Mouse (Mus musculus) layer of hippocampus, adult 9-11 months (tissue): ENCODE data around the gene Gm45021.
"Not testable (repeated sequence)": the region's sequence is repeated elsewhere in the genome, so short reads cannot be mapped to it uniquely, and the experiment has no call there.

Experiments used
- DNase-seq: peaks from one replicate; pipeline ENCODE4 v3.0.0; 2022

Gm45021 gene

DNA sequence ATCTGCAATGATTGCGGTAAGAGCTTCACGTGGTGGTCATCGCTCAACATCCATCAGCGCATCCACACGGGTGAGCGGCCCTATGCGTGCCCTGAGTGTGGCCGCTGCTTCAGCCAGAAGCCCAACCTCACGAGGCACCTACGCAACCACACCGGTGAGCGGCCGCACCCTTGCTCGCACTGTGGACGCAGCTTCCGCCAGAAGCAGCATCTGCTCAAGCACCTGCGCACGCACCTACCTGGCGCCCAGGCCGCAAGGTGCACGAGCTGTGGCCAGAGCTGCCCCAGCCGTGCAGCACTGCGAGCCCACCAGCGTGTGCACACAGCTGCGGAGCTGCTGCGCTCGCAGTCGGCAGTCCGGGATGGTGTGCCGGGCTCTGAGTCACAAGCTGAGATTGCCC, 30.6 kb downstream of the Gm45021 start:
- no peak for DNase-seq

- not testable (repeated sequence) for DNase-seq
Measured at GRCm38 (mm10) chr6:48622186-48622843, 32.9 kb downstream of the Gm45021 start.

GRCm38 (mm10) chr6:48623460-48623859, 34.0 kb downstream of the Gm45021 start:
- no peak for DNase-seq

DNA sequence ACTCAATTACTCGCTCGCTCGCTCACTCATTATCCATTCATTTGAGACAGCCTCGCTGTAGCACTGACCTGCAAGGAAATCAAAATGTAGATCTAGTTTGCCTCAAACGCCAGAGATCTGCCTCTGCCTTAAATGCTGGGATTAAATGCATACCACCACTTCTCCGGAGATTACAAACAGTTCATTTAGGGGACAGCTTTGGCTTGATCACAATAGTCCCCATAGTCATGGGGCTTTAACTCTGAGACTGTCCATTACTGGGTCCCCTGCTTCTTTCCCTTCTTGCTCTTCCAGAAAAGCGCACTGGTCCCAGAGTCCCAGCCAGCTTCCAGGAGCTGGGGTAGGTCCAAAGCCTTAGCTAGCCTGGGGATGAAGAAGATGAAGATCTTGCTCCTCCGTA, 37.1 kb downstream of the Gm45021 start, which contains the start of gene AI854703:
Gene AI854703 (plus strand): TSS at position 301 of the 400 bp plus-strand sequence.
- DNase-seq: no peak

DNA sequence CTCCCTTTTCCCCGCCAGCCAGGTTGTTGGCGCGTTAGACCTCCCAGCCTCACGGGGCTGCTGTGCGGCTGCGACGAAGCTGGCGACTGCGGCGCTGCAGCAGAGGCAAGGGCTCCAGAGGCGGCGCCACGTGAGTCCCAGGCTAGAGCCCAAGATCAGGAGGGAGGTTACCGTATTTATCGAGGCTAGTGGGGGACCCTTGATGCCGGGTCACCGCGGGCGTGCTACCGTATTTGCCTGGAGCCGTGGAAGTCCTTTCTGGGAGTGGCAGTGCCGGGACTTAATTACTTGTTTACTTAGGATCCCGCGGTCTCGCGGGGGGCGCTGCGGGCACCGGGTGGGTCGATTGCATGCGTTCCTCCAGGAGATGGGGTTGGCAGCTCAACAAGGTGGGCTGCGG, 37.6 kb downstream of the Gm45021 start:
- DNase-seq: peak; percentile 44

DNA sequence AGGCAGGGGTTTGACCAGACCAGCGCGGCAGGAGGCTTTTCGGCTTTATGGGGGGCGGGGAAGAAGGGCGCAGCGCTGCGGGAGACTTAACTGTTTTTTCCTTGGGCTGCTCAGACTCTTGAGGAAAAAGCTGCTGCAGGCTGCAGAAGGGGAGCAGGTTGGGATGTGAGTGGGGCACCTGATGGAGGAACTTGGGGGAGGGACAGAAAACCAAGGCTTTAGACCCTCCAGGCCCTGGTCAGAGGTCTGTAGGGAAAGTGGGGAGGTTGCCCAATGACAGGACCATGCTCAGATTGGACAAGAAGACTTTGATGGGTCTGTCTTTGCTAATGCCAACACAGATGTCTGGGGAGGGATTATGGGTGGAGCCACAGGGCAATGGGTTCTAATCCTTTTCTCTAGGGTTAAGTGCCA, 38.1 kb downstream of the Gm45021 start:
- DNase-seq: no peak

GRCm38 (mm10) chr6:48628377-48628776, 39.0 kb downstream of the Gm45021 start:
- DNase-seq: no peak

- peak; percentile 60 for DNase-seq
Measured at GRCm38 (mm10) chr6:48628808-48629660, 39.6 kb downstream of the Gm45021 start.

DNA sequence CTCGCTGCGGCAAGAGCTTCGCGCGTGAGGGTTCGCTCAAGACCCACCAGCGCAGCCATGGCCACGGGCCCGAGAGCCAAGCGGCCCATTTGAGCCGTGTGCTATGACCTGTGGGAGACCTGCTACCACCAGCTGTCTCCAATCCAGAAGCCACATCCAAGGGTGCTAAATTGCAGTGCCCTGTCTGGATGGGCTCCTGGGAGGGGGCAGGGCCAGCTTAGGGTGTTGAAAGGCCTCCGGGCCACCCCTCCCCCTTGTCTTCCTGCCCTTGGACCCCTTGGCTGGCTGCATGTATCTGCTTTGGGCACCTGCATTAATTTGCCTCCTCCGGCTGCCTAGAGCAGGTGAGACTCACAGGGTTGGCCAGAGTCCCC, 40.2 kb downstream of the Gm45021 start:
- DNase-seq: no peak

DNA sequence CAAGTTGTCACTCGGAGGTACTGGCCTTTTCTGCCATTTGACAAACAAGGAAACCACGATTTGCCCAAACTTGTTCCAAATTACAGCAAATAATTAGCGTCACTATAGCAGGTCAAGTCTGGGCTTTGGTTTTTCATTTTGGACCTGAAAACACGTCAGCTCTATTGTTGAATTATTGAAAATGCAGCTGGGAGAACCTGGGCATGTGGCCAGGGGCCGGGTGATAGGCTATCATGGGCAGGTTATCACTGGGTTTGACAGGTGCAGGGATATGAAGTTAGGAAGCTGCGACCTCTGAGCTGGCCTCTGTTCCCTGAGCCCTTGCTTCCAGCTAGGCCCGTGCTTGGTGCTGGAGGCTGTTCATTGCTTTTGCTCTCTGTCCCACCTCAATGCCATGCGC, 41.4 kb downstream of the Gm45021 start:
- DNase-seq: no peak

GRCm38 (mm10) chr6:48635105-48635504, 45.7 kb downstream of the Gm45021 start:
- no peak for DNase-seq

DNA sequence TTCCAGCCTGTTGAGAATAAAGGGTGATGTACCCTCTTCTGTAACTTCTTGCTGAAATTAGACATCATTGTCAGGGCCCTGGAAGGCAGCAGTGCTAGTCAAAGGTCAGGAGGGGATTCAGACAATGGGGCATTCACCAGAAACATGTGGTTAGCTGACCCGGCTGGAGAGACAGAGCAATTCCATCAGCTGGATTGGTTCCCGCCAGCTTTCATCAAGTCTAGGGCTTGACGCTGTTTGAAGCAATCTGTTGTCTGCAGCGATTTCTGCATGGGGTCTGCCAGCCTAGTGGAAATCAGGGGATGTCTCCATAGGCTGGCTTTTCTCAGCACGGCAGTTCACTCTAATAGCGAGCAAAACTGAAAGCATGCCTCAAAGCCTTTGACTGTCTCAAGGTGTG, 47.1 kb downstream of the Gm45021 start:
- DNase-seq: no peak

DNA sequence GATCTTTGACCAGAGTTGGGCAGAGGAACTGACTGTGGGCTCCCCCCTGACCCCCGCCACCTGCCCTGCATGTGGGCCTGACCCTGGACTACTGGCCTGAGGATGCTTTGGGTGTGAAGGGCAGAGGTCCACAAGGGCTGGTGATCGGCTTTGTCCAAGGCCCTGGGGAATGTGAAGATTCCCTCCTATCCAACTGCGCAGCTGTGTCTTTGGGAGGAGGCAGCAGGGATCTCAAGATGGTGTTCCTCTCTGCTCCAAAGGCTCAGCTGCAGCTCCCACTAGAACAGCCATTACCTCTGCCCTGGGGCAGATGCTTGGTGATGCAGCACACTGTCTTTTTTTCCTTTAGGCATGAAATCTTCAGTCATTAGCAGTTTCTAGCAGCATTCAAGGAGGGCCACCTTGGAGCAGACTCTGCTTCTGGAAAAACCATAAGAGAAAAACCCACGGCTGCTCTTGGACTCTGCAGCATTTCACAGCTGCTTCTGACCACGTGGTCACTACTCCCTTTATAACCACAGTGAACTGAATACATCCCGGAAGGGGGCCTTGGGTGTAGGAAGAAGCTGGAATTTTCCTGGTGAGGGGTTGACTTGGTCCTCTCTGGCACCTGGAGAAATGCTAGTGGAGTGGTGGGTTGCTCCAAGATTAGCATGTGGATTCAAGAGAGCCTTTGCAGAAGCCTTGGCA, 48.5 kb downstream of the Gm45021 start:
- DNase-seq: no peak

GRCm38 (mm10) chr6:48638553-48638952, 49.1 kb downstream of the Gm45021 start:
- no peak for DNase-seq

DNA sequence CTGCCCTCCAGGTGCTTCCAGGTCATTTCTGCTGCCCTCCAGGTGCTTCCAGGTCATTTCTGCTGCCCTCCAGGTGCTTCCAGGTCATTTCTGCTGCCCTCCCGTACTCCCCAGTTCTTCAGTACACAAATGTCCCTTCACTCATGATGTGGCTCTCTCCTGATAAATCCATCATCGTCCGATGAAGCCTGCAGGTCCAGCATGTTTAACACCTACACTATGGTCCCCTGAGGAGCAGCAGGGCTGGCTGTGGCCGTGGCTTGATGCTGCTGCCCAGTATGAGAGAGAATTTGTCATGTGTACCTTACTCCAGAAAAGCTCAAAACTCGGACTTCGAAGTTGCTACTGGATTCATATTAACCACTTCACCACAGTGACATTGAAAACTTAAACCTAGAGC, 52.0 kb downstream of the Gm45021 start:
- no peak for DNase-seq

- DNase-seq: no peak
Measured at GRCm38 (mm10) chr6:48642764-48643292, 53.4 kb downstream of the Gm45021 start.

- peak; percentile 58 for DNase-seq
Measured at GRCm38 (mm10) chr6:48645660-48646308, 56.4 kb downstream of the Gm45021 start.

DNA sequence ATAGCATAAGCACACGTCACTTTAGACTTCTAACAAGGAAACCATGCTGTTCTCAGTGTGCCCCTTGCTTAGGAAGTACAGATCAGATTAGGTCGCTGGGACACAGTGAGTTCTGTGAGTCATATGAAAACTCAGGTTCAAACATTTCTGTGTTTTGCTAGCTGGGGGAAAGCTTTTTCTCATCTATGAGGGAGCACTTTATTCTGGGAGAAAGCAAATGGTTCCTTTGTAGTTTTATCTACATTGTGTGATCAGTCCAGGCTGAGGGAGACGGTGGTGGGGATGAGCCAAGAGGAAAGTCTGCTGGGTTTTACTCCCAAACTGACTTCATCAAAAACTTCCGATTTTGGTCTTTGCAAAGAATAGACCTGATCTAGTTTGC, 56.9 kb downstream of the Gm45021 start:
- DNase-seq: no peak

GRCm38 (mm10) chr6:48646995-48647394, 57.6 kb downstream of the Gm45021 start, which contains the start of gene Gimap8:
Gene Gimap8 (plus strand): TSS chr6:48647234.
- no peak for DNase-seq

DNA sequence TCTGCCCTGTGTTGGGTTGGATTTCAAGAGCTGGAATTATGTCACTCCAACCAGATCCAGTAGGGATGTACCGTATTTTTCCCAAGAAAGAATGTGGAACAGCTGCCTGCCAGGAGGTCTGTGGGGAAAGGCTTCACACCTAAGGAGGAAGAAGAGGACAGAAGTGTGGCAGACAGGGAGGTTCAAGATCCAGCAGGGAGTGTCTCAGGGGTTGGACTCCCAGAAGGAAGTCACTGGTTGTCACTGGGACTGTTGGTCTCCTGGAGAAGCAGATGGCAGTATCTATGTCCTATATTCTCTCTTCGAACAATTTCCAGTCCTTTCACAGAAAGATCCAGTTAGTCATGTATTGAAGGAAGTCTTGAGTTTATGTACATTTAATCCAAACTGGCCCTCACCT, 58.2 kb downstream of the Gm45021 start:
- no peak for DNase-seq

DNA sequence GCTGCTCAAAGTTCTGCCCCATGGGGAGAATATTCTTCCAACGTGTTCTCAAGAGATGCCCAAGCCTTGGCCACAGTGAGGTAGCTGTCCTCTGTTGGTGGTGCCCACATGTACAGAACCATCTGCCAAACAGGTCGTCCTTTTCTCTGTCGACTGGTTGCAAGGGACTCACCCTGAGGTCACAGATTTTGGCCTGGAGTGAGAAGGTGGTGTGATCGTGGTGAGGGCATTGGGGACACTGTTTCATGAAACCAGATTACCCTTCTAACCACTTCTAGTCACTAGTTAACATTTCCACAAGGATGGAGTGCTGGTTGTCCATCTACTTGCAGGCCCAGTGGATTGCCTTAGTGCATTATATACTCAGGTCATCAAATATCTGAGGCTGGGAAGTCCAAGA, 59.4 kb downstream of the Gm45021 start:
- no peak for DNase-seq

DNA sequence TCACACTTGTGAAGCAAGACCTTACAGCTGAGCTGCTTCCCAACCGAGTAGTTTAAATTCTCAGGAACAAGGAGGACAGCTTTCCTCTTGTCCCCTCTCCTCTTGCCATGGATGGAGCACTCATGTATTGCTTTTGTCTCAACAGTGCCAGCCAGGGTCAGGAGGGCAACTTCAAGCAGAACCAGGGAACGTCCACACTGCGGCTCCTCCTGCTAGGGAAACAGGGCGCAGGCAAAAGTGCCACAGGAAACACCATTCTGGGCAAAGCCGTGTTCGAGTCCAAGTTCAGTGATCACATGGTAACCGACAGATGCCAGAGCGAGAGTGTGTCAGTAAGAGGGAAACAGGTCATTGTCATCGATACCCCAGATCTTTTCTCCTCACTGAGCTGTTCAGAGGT, 60.6 kb downstream of the Gm45021 start:
- no peak for DNase-seq

DNA sequence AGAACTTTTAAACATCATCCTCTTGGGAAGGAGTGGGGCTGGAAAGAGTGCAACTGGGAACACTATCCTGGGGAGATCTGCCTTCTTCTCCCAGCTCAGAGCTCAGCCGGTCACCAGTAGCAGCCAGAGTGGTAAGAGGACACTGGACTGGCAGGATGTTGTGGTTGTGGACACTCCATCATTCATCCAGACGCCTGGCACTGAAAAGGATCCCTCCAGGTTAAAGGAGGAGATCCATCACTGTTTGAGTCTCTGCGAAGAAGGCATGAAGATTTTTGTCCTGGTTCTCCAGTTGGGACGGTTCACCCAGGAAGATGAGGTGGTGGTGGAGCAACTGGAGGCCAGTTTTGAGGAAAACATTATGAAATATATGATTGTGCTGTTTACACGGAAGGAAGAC, 69.3 kb downstream of the Gm45021 start:
- no peak for DNase-seq
